Mouse (Mus musculus): ENCODE measurements at regions not wholly inside any gene's neighbourhood (a gene's known extent, or its start where the extent isn't known, plus 50 kb on each side); places are given as distances from the start of the nearest gene placed in this dataset.

- TF ChIP-seq CTCF (IDR thresholded peaks at IDR 0.05; ENCODE audit: extremely low read depth, insufficient read length, insufficient replicate concordance, low read depth, low read length) (no peak), POLR2A (IDR thresholded peaks at IDR 0.05; ENCODE audit: low read depth, low read length) (no peak)
Measured at GRCm38 (mm10) chr5:111652472-111652871, 81.3 kb upstream of the Gm26897 start.

All from small intestine, adult 2 months (tissue).